Mouse (Mus musculus) CH12F3 (cell line): ENCODE data around the gene Ptpn4.

Experiments used
- in situ Hi-C: fragments of 300-500 bp; cut with MboI; formaldehyde crosslinking; loops from 2 replicates; pipeline ENCODE4 v1.14.3; 2020; ENCODE audit warnings: low sequenced_read_pairs

Gene Ptpn4

GRCm38 (mm10) chr1:119807707-119808106 is 29.7 kb downstream of the Ptpn4 start:
- in situ Hi-C loops, result no loop called here

- in situ Hi-C loops, result no loop called here
Observed at GRCm38 (mm10) chr1:119805984-119806383, 31.4 kb downstream of the Ptpn4 start.

GRCm38 (mm10) chr1:119804586-119804985 is 32.8 kb downstream of the Ptpn4 start:
- in situ Hi-C loops, result no loop called here

GRCm38 (mm10) chr1:119795174-119795573 is 42.2 kb downstream of the Ptpn4 start:
- in situ Hi-C loops, result no loop called here

- in situ Hi-C loops, result no loop called here
Observed at GRCm38 (mm10) chr1:119794342-119794741, 43.1 kb downstream of the Ptpn4 start.

- in situ Hi-C loops, result no loop called here
Observed at GRCm38 (mm10) chr1:119790616-119791015, 46.8 kb downstream of the Ptpn4 start.

GRCm38 (mm10) chr1:119775915-119776314 is 61.5 kb downstream of the Ptpn4 start:
- in situ Hi-C loops, result no loop called here

GRCm38 (mm10) chr1:119735692-119736091 is 101.7 kb downstream of the Ptpn4 start:
- in situ Hi-C loops, result no loop called here

GRCm38 (mm10) chr1:119734801-119735200 is 102.6 kb downstream of the Ptpn4 start:
- in situ Hi-C loops, result no loop called here

- in situ Hi-C loops, result no loop called here
Observed at GRCm38 (mm10) chr1:119731166-119731565, 106.2 kb downstream of the Ptpn4 start.

GRCm38 (mm10) chr1:119713017-119713416 is 124.4 kb downstream of the Ptpn4 start:
- in situ Hi-C loops, result no loop called here

GRCm38 (mm10) chr1:119706471-119707217 is 130.8 kb downstream of the Ptpn4 start:
- in situ Hi-C loops, result no loop called here

- in situ Hi-C loops, result no loop called here
Observed at GRCm38 (mm10) chr1:119696860-119697259, 140.6 kb downstream of the Ptpn4 start.

GRCm38 (mm10) chr1:119685773-119686558 is 151.4 kb downstream of the Ptpn4 start:
- in situ Hi-C loops, result no loop called here

- in situ Hi-C loops, result no loop called here
Observed at GRCm38 (mm10) chr1:119681663-119682213, 155.7 kb downstream of the Ptpn4 start.

GRCm38 (mm10) chr1:119674984-119675383 is 162.4 kb downstream of the Ptpn4 start:
- in situ Hi-C loops, result no loop called here

GRCm38 (mm10) chr1:119666904-119667303 is 170.5 kb downstream of the Ptpn4 start:
- in situ Hi-C loops, result no loop called here

GRCm38 (mm10) chr1:119654307-119654706 is 183.1 kb downstream of the Ptpn4 start:
- in situ Hi-C loops, result no loop called here

GRCm38 (mm10) chr1:119650386-119650785 is 187.0 kb downstream of the Ptpn4 start:
- in situ Hi-C loops, result no loop called here

- in situ Hi-C loops, result no loop called here
Observed at GRCm38 (mm10) chr1:119649627-119650026, 187.8 kb downstream of the Ptpn4 start.

GRCm38 (mm10) chr1:119648205-119649111 is 189.0 kb downstream of the Ptpn4 start, which contains the start of gene Epb41l5:
Gene Epb41l5 (minus strand): TSS chr1:119649000.
- in situ Hi-C loops, result no loop called here
